Mouse (Mus musculus): ENCODE measurements around the gene Slc12a9. TPM values are rescaled to one million over a fixed set of nuclear protein-coding genes. Genes with fewer than 3 reads are reported as not detected.
A peak's percentile ranks its signal among the peaks of the same experiment; 100 is the strongest.

Gene Slc12a9
- 7.3 TPM for polyA plus RNA-seq (2012; fragmentation: generic; extraction: Trizol)
- long read RNA-seq, experiment 1, partial matches to known transcripts = 3 of 5 reads
- long read RNA-seq, experiment 1, other reads (novel, unspliced or antisense) = 2 of 5 reads
- long read RNA-seq, experiment 2, transcript Slc12a9-201 (14 exons, 3,330 nt) = major isoform, 39 of 47 reads
- long read RNA-seq, experiment 2, partial matches to known transcripts = 5 of 47 reads
- long read RNA-seq, experiment 2, other reads (novel, unspliced or antisense) = 3 of 47 reads

- Histone ChIP-seq H3K4me3 (ENCODE audit: insufficient read depth, poor library complexity, severe bottlenecking) (peak within 1 kb of the TSS; percentile 56), H3K36me3 (ENCODE audit: control insufficient read depth, insufficient read depth) (no peaks in the 10 kb centered on the region), H3K79me2 (ENCODE audit: control insufficient read depth, insufficient read depth) (no peaks in the 10 kb centered on the region), H3ac (ENCODE audit: control insufficient read depth, insufficient read length, low read depth) (peak within 1 kb of the TSS; percentile 48), H3K79me3 (ENCODE audit: low read depth) (no peaks in the 10 kb centered on the region), H3K27me3 (ENCODE audit: control insufficient read depth, insufficient read depth, insufficient read length) (no peaks in the 10 kb centered on the region)
- TF ChIP-seq USF1 (IDR thresholded peaks at IDR 0.05; ENCODE audit: low read depth) (no peak), CEBPB (IDR thresholded peaks at IDR 0.05; ENCODE audit: low read depth) (no peak), CTCF (IDR thresholded peaks at IDR 0.05; ENCODE audit: control insufficient read depth, insufficient read depth, insufficient read length) (peak; percentile 75), FOSL1 (IDR thresholded peaks at IDR 0.05; ENCODE audit: insufficient read depth, low read length, poor library complexity, severe bottlenecking) (no peak), MAX (IDR thresholded peaks at IDR 0.05) (no peak), MYOG (IDR thresholded peaks at IDR 0.05; ENCODE audit: control insufficient read depth, extremely low read depth, insufficient read length) (no peak)
Measured at GRCm38 (mm10) chr5:137333512-137334174, at the start of gene Slc12a9. TSS of gene Slc12a9 (minus strand) at chr5:137333597.

- Histone ChIP-seq H3K79me3 (ENCODE audit: low read depth) (no peaks in the 10 kb centered on the region), H3ac (ENCODE audit: control insufficient read depth, insufficient read length, low read depth) (no peak overlapping the region), H3K4me3 (ENCODE audit: insufficient read depth, poor library complexity, severe bottlenecking) (no peak overlapping the region), H3K79me2 (ENCODE audit: control insufficient read depth, insufficient read depth) (no peaks in the 10 kb centered on the region), H3K27me3 (ENCODE audit: control insufficient read depth, insufficient read depth, insufficient read length) (peaks cover 20% of the 10 kb centered on the region), H3K36me3 (ENCODE audit: control insufficient read depth, insufficient read depth) (no peaks in the 10 kb centered on the region)
- TF ChIP-seq MYOD1 (IDR thresholded peaks at IDR 0.05; ENCODE audit: control insufficient read depth, insufficient read length, low read depth) (no peak), CEBPB (IDR thresholded peaks at IDR 0.05; ENCODE audit: low read depth) (no peak), CTCF (IDR thresholded peaks at IDR 0.05; ENCODE audit: control insufficient read depth, insufficient read depth, insufficient read length) (peak; percentile 62), FOSL1 (IDR thresholded peaks at IDR 0.05; ENCODE audit: insufficient read depth, low read length, poor library complexity, severe bottlenecking) (no peak), USF1 (IDR thresholded peaks at IDR 0.05; ENCODE audit: low read depth) (peak; percentile 47), MAX (IDR thresholded peaks at IDR 0.05) (no peak), MYOG (IDR thresholded peaks at IDR 0.05; ENCODE audit: control insufficient read depth, extremely low read depth, insufficient read length) (no peak)
Measured at GRCm38 (mm10) chr5:137381152-137381551, 47.8 kb upstream of the Slc12a9 start.

GRCm38 (mm10) chr5:137377603-137378002 lies 44.2 kb upstream of the Slc12a9 start:
- Histone ChIP-seq H3K27me3 (ENCODE audit: control insufficient read depth, insufficient read depth, insufficient read length) (peaks cover 2% of the 10 kb centered on the region), H3K79me3 (ENCODE audit: low read depth) (no peaks in the 10 kb centered on the region), H3ac (ENCODE audit: control insufficient read depth, insufficient read length, low read depth) (no peak overlapping the region), H3K4me3 (ENCODE audit: insufficient read depth, poor library complexity, severe bottlenecking) (no peak overlapping the region), H3K79me2 (ENCODE audit: control insufficient read depth, insufficient read depth) (no peaks in the 10 kb centered on the region), H3K36me3 (ENCODE audit: control insufficient read depth, insufficient read depth) (peaks cover 25% of the 10 kb centered on the region)
- TF ChIP-seq CEBPB (IDR thresholded peaks at IDR 0.05; ENCODE audit: low read depth) (no peak), FOSL1 (IDR thresholded peaks at IDR 0.05; ENCODE audit: insufficient read depth, low read length, poor library complexity, severe bottlenecking) (no peak), MAX (IDR thresholded peaks at IDR 0.05) (no peak), MYOD1 (IDR thresholded peaks at IDR 0.05; ENCODE audit: control insufficient read depth, insufficient read length, low read depth) (no peak), MYOG (IDR thresholded peaks at IDR 0.05; ENCODE audit: control insufficient read depth, extremely low read depth, insufficient read length) (no peak), CTCF (IDR thresholded peaks at IDR 0.05; ENCODE audit: control insufficient read depth, insufficient read depth, insufficient read length) (no peak), USF1 (IDR thresholded peaks at IDR 0.05; ENCODE audit: low read depth) (no peak)

- no peak overlapping the region for H3ac ChIP-seq (ENCODE audit: control insufficient read depth, insufficient read length, low read depth)
- no peaks in the 10 kb centered on the region for H3K27me3 ChIP-seq (ENCODE audit: control insufficient read depth, insufficient read depth, insufficient read length)
- H3K79me2 ChIP-seq (ENCODE audit: control insufficient read depth, insufficient read depth) = no peaks in the 10 kb centered on the region
- no peaks in the 10 kb centered on the region for H3K79me3 ChIP-seq (ENCODE audit: low read depth)
- no peak overlapping the region for H3K4me3 ChIP-seq (ENCODE audit: insufficient read depth, poor library complexity, severe bottlenecking)
- peaks cover 29% of the 10 kb centered on the region for H3K36me3 ChIP-seq (ENCODE audit: control insufficient read depth, insufficient read depth)
- TF ChIP-seq MYOD1 (IDR thresholded peaks at IDR 0.05; ENCODE audit: control insufficient read depth, insufficient read length, low read depth) = no peak
- no peak for TF ChIP-seq MYOG (IDR thresholded peaks at IDR 0.05; ENCODE audit: control insufficient read depth, extremely low read depth, insufficient read length)
- TF ChIP-seq USF1 (IDR thresholded peaks at IDR 0.05; ENCODE audit: low read depth) = no peak
- no peak for TF ChIP-seq FOSL1 (IDR thresholded peaks at IDR 0.05; ENCODE audit: insufficient read depth, low read length, poor library complexity, severe bottlenecking)
Measured at GRCm38 (mm10) chr5:137377176-137377575, 43.8 kb upstream of the Slc12a9 start.

- H3K36me3 ChIP-seq (ENCODE audit: control insufficient read depth, insufficient read depth) = peaks cover 34% of the 10 kb centered on the region
- no peaks in the 10 kb centered on the region for H3K79me2 ChIP-seq (ENCODE audit: control insufficient read depth, insufficient read depth)
- no peak overlapping the region for H3K4me3 ChIP-seq (ENCODE audit: insufficient read depth, poor library complexity, severe bottlenecking)
- no peaks in the 10 kb centered on the region for H3K27me3 ChIP-seq (ENCODE audit: control insufficient read depth, insufficient read depth, insufficient read length)
- TF ChIP-seq MYOD1 (IDR thresholded peaks at IDR 0.05; ENCODE audit: control insufficient read depth, insufficient read length, low read depth) (no peak), MYOG (IDR thresholded peaks at IDR 0.05; ENCODE audit: control insufficient read depth, extremely low read depth, insufficient read length) (no peak), FOSL1 (IDR thresholded peaks at IDR 0.05; ENCODE audit: insufficient read depth, low read length, poor library complexity, severe bottlenecking) (no peak), CTCF (IDR thresholded peaks at IDR 0.05; ENCODE audit: control insufficient read depth, insufficient read depth, insufficient read length) (no peak), USF1 (IDR thresholded peaks at IDR 0.05; ENCODE audit: low read depth) (no peak), MAX (IDR thresholded peaks at IDR 0.05) (no peak), CEBPB (IDR thresholded peaks at IDR 0.05; ENCODE audit: low read depth) (no peak)
- H3ac ChIP-seq (ENCODE audit: control insufficient read depth, insufficient read length, low read depth) = no peak overlapping the region
- H3K79me3 ChIP-seq (ENCODE audit: low read depth) = no peaks in the 10 kb centered on the region
Measured at GRCm38 (mm10) chr5:137376722-137377121, 43.3 kb upstream of the Slc12a9 start.

Measured in C2C12 (cell line).